Mouse (Mus musculus): ENCODE data around the gene Mta3. TPM values are rescaled to one million over a fixed set of nuclear protein-coding genes. Genes with fewer than 3 reads are reported as not detected.

Gene Mta3
- polyA plus RNA-seq, 1 experiment from 2014 or later: 30.8 TPM

DNA sequence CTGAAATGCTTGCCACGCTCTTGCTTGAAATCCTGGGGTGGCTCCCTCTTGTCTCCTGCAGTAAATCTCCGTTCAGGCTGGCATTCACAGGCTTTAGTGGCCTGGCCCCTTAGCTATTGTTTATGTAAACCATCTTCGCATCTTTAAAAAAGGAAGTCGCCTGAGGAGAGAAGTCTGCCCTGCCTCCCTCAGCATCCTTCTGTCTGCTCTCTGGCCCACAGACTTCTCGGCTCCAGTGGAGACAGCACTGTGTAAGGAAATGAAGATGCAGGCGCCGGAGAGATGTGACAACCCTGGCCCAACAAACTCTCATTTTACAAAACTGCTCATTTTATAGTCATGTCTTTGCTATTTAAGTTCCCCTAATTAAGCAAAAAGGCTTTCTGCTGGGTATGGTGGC is 24.0 kb upstream of the Mta3 start:
- no peaks in the 10 kb centered on the region for H3K4me1 ChIP-seq (ENCODE audit: control insufficient read depth, insufficient read depth, low read length)
- H3K9ac ChIP-seq (ENCODE audit: low read depth, low read length): no peak overlapping the region
- H3K27ac ChIP-seq (replicated peaks; ENCODE audit: low read depth, low read length): no peak overlapping the region
- H3K4me3 ChIP-seq (ENCODE audit: low read depth, low read length): no peak overlapping the region
- DNase-seq (ENCODE audit: low spot score): no peak
- no peaks in the 10 kb centered on the region for H3K27me3 ChIP-seq (replicated peaks; ENCODE audit: control insufficient read depth, insufficient read depth, low read length)
- H3K9me3 ChIP-seq (ENCODE audit: control insufficient read depth, low read length): peaks cover 1% of the 10 kb centered on the region; the same call in 1 of the 2 replicates
- no peak for ATAC-seq (ENCODE audit: low read depth)
- no peaks in the 10 kb centered on the region for H3K36me3 ChIP-seq (ENCODE audit: control insufficient read depth, insufficient read depth, low read length)
- WGBS: 56% methylated on average over 7 of the region's 7 CpGs
- no peak overlapping the region for H3K4me2 ChIP-seq (ENCODE audit: low read depth, low read length)

DNA sequence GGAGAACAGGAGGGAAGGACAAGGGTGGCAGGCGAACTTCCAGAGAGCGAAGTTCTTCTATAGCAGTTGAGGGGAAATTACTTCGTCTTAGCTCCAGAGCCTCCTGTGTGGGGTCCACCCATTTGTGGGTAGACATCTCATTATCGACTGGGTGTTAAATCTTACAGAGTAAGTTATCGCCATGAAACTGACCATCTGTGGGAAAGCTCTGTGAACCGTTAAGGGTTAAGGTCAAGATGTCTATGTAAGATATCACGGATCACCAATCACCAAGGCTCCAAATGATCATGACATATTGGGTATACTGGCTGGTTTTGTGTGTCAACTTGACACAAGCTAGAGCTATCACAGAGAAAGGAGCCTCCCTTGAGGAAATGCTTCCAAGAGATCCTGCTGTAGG is 21.5 kb upstream of the Mta3 start:
- Histone ChIP-seq H3K4me1 (ENCODE audit: control insufficient read depth, insufficient read depth, low read length) (no peaks in the 10 kb centered on the region), H3K9ac (ENCODE audit: low read depth, low read length) (no peak overlapping the region), H3K27ac (replicated peaks; ENCODE audit: low read depth, low read length) (no peak overlapping the region), H3K36me3 (ENCODE audit: control insufficient read depth, insufficient read depth, low read length) (no peaks in the 10 kb centered on the region), H3K27me3 (replicated peaks; ENCODE audit: control insufficient read depth, insufficient read depth, low read length) (no peaks in the 10 kb centered on the region), H3K9me3 (ENCODE audit: control insufficient read depth, low read length) (peaks cover 4% of the 10 kb centered on the region; the same call in 1 of the 2 replicates), H3K4me3 (ENCODE audit: low read depth, low read length) (no peak overlapping the region), H3K4me2 (ENCODE audit: low read depth, low read length) (no peak overlapping the region)
- ATAC-seq (ENCODE audit: low read depth): no peak
- 91% methylated on average over 7 of the region's 7 CpGs for WGBS
- no peak for DNase-seq (ENCODE audit: low spot score)

GRCm38 (mm10) chr17:83690418-83690817 is 15.5 kb upstream of the Mta3 start:
- no peak for DNase-seq (ENCODE audit: low spot score)
- no peak overlapping the region for H3K4me3 ChIP-seq (ENCODE audit: low read depth, low read length)
- H3K27ac ChIP-seq (replicated peaks; ENCODE audit: low read depth, low read length): no peak overlapping the region
- H3K4me1 ChIP-seq (ENCODE audit: control insufficient read depth, insufficient read depth, low read length): no peaks in the 10 kb centered on the region
- no peak for ATAC-seq (ENCODE audit: low read depth)
- H3K9ac ChIP-seq (ENCODE audit: low read depth, low read length): no peak overlapping the region
- H3K27me3 ChIP-seq (replicated peaks; ENCODE audit: control insufficient read depth, insufficient read depth, low read length): no peaks in the 10 kb centered on the region
- 67% methylated on average over 2 of the region's 2 CpGs for WGBS
- no peaks in the 10 kb centered on the region for H3K36me3 ChIP-seq (ENCODE audit: control insufficient read depth, insufficient read depth, low read length)
- no peak overlapping the region for H3K4me2 ChIP-seq (ENCODE audit: low read depth, low read length)
- H3K9me3 ChIP-seq (ENCODE audit: control insufficient read depth, low read length): peaks cover 4% of the 10 kb centered on the region; the same call in 1 of the 2 replicates

- no peaks in the 10 kb centered on the region for H3K27me3 ChIP-seq (replicated peaks; ENCODE audit: control insufficient read depth, insufficient read depth, low read length)
- H3K4me3 ChIP-seq (ENCODE audit: low read depth, low read length): no peak overlapping the region
- no peak overlapping the region for H3K4me2 ChIP-seq (ENCODE audit: low read depth, low read length)
- no peak overlapping the region for H3K9ac ChIP-seq (ENCODE audit: low read depth, low read length)
- 58% methylated on average over 4 of the region's 4 CpGs for WGBS
- no peak overlapping the region for H3K27ac ChIP-seq (replicated peaks; ENCODE audit: low read depth, low read length)
- peaks cover 4% of the 10 kb centered on the region; the same call in 1 of the 2 replicates for H3K9me3 ChIP-seq (ENCODE audit: control insufficient read depth, low read length)
- DNase-seq (ENCODE audit: low spot score) (no peak), ATAC-seq (ENCODE audit: low read depth) (no peak)
- H3K36me3 ChIP-seq (ENCODE audit: control insufficient read depth, insufficient read depth, low read length): no peaks in the 10 kb centered on the region
- no peaks in the 10 kb centered on the region for H3K4me1 ChIP-seq (ENCODE audit: control insufficient read depth, insufficient read depth, low read length)
These were observed 14.6 kb upstream of the Mta3 start for GRCm38 (mm10) chr17:83691379-83691778.

- no peaks in the 10 kb centered on the region for H3K9me3 ChIP-seq (ENCODE audit: control insufficient read depth, low read length)
- H3K4me2 ChIP-seq (ENCODE audit: low read depth, low read length): no peak overlapping the region
- H3K9ac ChIP-seq (ENCODE audit: low read depth, low read length): no peak overlapping the region
- WGBS: 81% methylated on average over 9 of the region's 9 CpGs
- no peaks in the 10 kb centered on the region for H3K36me3 ChIP-seq (ENCODE audit: control insufficient read depth, insufficient read depth, low read length)
- DNase-seq (ENCODE audit: low spot score) (no peak), ATAC-seq (ENCODE audit: low read depth) (no peak)
- no peaks in the 10 kb centered on the region for H3K4me1 ChIP-seq (ENCODE audit: control insufficient read depth, insufficient read depth, low read length)
- no peak overlapping the region for H3K27ac ChIP-seq (replicated peaks; ENCODE audit: low read depth, low read length)
- no peak overlapping the region for H3K4me3 ChIP-seq (ENCODE audit: low read depth, low read length)
- H3K27me3 ChIP-seq (replicated peaks; ENCODE audit: control insufficient read depth, insufficient read depth, low read length): no peaks in the 10 kb centered on the region
These were observed 12.0 kb upstream of the Mta3 start for GRCm38 (mm10) chr17:83693941-83694340.

DNA sequence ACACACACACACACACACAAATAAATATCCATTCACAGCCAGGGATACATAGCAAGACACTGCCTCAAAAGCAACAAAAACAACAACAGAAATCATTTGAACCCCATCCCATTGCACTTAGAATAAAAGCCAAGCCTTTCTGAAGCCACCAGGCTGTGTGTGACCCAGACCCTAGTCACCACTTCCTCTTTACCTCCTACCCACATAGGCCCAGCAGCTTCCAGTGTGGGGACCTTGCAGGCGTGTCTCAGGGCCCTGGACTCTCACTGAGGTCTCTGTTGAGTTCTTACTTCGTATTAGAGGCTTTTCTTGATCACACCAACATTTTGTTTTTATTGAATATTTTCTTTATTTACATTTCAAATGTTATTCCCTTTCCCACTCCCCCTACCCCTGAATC is 10.2 kb upstream of the Mta3 start:
- Histone ChIP-seq H3K27me3 (replicated peaks; ENCODE audit: control insufficient read depth, insufficient read depth, low read length) (no peaks in the 10 kb centered on the region), H3K9me3 (ENCODE audit: control insufficient read depth, low read length) (no peaks in the 10 kb centered on the region), H3K36me3 (ENCODE audit: control insufficient read depth, insufficient read depth, low read length) (no peaks in the 10 kb centered on the region), H3K4me3 (ENCODE audit: low read depth, low read length) (no peak overlapping the region), H3K4me1 (ENCODE audit: control insufficient read depth, insufficient read depth, low read length) (no peaks in the 10 kb centered on the region), H3K4me2 (ENCODE audit: low read depth, low read length) (no peak overlapping the region), H3K27ac (replicated peaks; ENCODE audit: low read depth, low read length) (no peak overlapping the region), H3K9ac (ENCODE audit: low read depth, low read length) (no peak overlapping the region)
- WGBS: 80% methylated on average over 2 of the region's 2 CpGs
- DNase-seq (ENCODE audit: low spot score) (no peak), ATAC-seq (ENCODE audit: low read depth) (no peak)

DNA sequence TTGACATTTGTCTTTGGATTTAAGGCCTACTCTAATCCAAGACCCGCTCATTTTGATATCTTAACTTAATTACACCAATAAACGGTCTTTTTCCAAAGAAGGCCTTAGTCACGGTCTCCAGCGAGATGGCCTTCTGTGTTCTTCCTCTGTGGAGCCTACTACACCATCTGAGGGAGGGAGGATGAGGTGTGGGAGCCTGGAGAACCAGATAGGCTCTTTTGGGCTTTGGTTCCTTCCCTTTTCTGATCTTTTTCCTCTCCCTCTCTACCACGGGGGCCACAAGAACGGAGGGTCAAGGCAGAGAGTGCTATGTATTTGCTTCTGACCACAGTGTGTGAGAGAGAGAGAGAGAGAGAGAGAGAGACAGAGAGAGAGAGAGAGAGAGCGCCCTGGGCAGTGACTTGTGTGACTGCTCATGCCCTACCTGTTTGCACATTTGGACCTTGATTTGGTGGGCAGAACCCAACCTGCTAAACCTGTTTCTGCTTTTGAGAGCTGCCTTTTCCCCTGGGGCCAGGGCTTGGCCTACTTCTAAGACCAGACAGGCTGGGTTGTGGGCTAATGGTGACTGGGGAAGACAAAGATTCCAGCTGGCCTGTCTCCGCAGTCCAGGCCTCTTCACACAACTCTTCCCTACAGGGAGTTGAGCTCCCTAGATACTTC is 6.8 kb upstream of the Mta3 start:
- no peaks in the 10 kb centered on the region for H3K36me3 ChIP-seq (ENCODE audit: control insufficient read depth, insufficient read depth, low read length)
- no peaks in the 10 kb centered on the region for H3K27me3 ChIP-seq (replicated peaks; ENCODE audit: control insufficient read depth, insufficient read depth, low read length)
- no peaks in the 10 kb centered on the region for H3K4me1 ChIP-seq (ENCODE audit: control insufficient read depth, insufficient read depth, low read length)
- H3K4me2 ChIP-seq (ENCODE audit: low read depth, low read length): no peak overlapping the region
- ATAC-seq (ENCODE audit: low read depth) (no peak), DNase-seq (ENCODE audit: low spot score) (peak; percentile 62)
- 78% methylated on average over 8 of the region's 8 CpGs for WGBS
- no peaks in the 10 kb centered on the region for H3K9me3 ChIP-seq (ENCODE audit: control insufficient read depth, low read length)
- H3K4me3 ChIP-seq (ENCODE audit: low read depth, low read length): no peak overlapping the region
- H3K9ac ChIP-seq (ENCODE audit: low read depth, low read length): no peak overlapping the region
- no peak overlapping the region for H3K27ac ChIP-seq (replicated peaks; ENCODE audit: low read depth, low read length)

DNA sequence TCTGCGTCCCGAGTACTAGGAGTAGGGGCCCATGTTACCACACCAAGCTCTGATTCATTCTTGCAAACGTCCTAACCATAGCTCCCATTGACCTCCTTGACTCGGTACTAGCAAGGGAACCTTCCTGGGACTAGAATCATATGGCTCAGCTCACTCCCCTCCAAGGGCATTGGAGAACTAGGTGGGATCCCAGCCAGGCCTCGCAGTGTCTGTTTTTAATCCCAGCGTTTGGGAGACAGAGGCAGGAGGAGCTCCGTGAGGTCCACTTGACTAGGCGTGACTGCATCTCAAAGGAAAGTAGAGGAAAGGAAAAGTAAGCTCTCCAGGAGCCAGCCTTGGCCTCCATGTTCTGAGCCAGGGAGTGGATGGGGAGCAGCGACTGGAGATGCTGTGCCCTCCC is 5.8 kb upstream of the Mta3 start:
- H3K9ac ChIP-seq (ENCODE audit: low read depth, low read length): no peak overlapping the region
- WGBS: 76% methylated on average over 9 of the region's 9 CpGs

DNA sequence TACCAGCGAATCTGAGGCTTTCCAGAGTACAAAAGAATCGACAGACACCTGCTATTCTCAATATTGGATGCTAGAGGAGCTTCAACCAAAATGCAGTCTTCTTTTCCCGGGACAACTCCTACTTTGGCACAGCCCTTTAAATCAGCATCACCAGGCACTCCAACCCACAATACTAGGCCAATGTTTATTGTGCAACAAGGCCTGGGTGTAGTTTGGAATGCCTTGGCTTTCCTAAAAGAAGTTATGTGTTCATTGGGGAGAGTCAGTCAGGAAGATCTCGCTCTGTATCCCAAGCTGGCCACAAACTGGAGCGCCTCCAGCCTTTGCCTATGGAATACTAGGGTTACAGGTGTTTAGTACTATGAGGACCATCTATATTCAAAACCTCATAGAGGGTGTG is 1.5 kb upstream of the Mta3 start:
- Histone ChIP-seq H3K9ac (ENCODE audit: low read depth, low read length) (no peak overlapping the region), H3K36me3 (ENCODE audit: control insufficient read depth, insufficient read depth, low read length) (peaks cover 9% of the 10 kb centered on the region), H3K4me3 (ENCODE audit: low read depth, low read length) (no peak overlapping the region), H3K4me2 (ENCODE audit: low read depth, low read length) (no peak overlapping the region), H3K4me1 (ENCODE audit: control insufficient read depth, insufficient read depth, low read length) (peaks cover 9% of the 10 kb centered on the region), H3K9me3 (ENCODE audit: control insufficient read depth, low read length) (no peaks in the 10 kb centered on the region), H3K27me3 (replicated peaks; ENCODE audit: control insufficient read depth, insufficient read depth, low read length) (no peaks in the 10 kb centered on the region), H3K27ac (replicated peaks; ENCODE audit: low read depth, low read length) (no peak overlapping the region)
- 90% methylated on average over 5 of the region's 5 CpGs for WGBS
- no peak for DNase-seq (ENCODE audit: low spot score)
- ATAC-seq (ENCODE audit: low read depth): no peak

More for the DNA sequence above, 5.8 kb upstream of the Mta3 start:
- Histone ChIP-seq H3K4me1 (ENCODE audit: control insufficient read depth, insufficient read depth, low read length) (no peaks in the 10 kb centered on the region), H3K4me2 (ENCODE audit: low read depth, low read length) (no peak overlapping the region), H3K9me3 (ENCODE audit: control insufficient read depth, low read length) (no peaks in the 10 kb centered on the region), H3K36me3 (ENCODE audit: control insufficient read depth, insufficient read depth, low read length) (no peaks in the 10 kb centered on the region), H3K27me3 (replicated peaks; ENCODE audit: control insufficient read depth, insufficient read depth, low read length) (no peaks in the 10 kb centered on the region), H3K27ac (replicated peaks; ENCODE audit: low read depth, low read length) (no peak overlapping the region), H3K4me3 (ENCODE audit: low read depth, low read length) (no peak overlapping the region)
- DNase-seq (ENCODE audit: low spot score) (no peak), ATAC-seq (ENCODE audit: low read depth) (no peak)

Measured in embryonic facial prominence, embryonic 14.5 days (tissue).